Mouse (Mus musculus) kidney, adult 11 months (tissue): ENCODE data around the gene B3gnt8.

Source experiments
- DNase-seq: peaks from one replicate; pipeline ENCODE4 v3.0.0; 2022

B3gnt8 gene

DNA sequence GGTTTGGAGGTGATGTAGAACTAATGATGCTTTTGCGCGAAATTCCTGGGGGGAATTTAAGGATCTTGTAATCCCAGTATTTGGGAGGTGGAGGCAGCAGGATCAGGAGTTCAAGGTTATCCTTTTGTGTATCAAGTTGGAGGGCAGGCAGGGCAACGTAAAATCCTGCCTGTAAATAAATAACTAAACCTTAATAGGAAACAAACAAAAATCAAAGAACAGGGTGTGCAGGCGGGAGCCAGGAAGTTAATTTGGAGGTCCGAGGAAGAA lies 6.8 kb upstream of the B3gnt8 start:
- no peak for DNase-seq

DNA sequence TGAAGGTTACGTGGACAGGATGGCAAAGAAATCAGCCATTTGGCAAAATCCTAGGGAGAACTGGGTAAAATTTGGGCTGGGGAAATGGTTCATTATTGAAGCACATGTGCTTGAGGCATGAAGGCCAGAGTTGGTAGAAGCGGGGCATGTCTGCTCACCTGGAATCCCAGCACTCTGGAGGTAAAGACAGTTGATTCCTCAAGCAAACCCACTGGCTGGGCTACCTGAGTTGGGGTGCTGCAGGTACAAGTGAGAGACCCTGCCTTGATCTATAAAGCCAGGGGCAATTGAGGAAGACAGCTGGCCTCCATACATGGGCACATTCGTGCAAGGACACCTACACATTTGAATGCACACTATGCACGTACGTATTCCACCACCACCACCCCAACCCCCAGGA lies 6.4 kb upstream of the B3gnt8 start:
- DNase-seq = no peak

DNA sequence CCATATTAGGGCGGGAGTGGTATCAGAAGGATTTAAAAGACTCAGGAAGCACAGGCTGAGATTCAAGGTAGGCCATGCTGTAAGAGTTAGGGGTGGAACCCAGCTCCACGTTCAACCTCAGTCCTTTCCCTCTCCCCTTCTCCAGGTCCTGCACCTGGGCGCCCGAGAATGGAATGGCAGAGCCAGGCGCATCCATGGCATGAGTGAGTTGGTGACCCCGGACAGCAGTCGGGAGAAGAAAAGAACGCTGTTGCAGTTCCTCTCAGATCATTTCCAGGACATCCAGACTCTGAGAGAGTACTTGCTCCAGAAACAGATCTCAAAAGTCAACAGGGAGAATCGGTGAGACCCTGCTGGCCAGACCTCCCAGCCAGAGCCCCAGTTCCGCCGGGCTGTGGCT lies 5.7 kb upstream of the B3gnt8 start:
- DNase-seq = no peak

DNA sequence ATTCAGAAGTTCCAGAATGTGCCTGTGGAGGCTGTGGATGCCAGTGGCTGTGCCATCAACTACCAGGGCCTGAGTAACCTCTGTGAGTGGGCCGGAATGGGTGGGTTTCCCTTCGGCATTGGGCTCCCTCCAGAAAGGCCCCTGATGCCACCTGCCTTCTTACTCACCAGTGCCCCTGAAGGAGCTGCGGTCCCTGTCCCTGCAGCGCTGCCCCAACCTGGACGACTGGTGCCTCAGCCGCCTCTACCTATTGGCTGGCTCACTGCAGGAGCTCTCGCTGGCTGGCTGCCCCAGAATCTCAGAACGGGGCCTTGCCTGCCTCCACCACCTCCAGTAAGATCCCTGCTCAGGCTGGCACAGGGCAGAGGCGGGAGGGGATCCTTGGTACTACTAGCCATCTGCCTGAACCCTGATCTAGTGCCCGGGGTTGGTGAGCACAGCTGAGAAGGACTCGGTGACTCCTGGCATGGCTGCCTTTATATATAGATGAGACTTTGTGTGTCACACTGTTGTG lies 2.5 kb upstream of the B3gnt8 start:
- DNase-seq = no peak

DNA sequence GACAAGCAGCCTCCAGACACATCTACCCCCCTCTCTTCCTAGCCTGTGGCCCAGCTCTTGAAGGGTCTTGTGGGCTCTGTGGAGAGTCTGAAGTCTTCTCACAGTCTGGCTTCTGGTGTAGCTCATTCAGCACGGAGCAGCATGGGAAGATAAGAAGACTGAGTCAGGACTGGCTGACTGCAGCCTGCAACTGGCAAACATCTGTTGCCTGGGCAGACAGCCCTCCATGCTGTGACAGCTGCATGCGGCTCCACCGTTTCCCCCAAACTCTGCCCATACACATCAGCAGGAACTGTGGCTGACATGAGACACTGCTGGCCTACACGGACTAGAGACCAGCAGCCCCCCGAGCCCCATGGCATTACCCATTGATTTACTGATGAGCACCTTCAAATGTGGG lies 1.6 kb upstream of the B3gnt8 start:
- DNase-seq = no peak

DNA sequence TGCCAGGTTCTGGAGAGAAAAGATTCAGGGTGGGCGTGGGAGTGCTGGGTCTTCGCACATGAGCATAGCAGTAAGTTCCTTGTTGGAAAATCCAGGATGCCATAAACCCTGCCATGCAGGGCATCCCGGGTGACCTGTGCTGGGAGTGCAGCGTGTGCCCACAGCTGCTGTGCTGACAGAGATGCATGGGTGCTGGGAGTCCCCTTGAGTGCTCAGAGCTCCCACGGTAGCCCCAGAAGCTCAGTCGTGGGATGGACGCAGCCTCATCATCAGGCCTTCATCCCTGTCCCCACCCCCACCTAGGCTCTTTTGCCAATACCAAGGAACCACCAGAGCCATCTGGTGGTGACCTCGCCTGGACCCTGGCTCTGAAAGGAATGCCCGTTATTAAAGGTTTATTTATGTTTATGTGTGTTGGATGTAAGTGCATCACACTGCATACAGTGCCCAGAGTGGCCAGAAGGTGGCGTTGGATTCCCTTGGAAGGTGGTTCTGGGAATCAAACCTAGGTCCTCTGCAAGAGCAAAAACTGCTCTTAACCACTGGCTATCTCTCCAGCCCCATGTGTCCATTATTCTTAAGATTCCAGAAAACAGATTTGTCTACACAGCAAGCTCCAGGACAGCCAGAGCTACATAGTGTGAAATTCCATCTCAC lies 732 bp upstream of the B3gnt8 start:
- no peak for DNase-seq

DNA sequence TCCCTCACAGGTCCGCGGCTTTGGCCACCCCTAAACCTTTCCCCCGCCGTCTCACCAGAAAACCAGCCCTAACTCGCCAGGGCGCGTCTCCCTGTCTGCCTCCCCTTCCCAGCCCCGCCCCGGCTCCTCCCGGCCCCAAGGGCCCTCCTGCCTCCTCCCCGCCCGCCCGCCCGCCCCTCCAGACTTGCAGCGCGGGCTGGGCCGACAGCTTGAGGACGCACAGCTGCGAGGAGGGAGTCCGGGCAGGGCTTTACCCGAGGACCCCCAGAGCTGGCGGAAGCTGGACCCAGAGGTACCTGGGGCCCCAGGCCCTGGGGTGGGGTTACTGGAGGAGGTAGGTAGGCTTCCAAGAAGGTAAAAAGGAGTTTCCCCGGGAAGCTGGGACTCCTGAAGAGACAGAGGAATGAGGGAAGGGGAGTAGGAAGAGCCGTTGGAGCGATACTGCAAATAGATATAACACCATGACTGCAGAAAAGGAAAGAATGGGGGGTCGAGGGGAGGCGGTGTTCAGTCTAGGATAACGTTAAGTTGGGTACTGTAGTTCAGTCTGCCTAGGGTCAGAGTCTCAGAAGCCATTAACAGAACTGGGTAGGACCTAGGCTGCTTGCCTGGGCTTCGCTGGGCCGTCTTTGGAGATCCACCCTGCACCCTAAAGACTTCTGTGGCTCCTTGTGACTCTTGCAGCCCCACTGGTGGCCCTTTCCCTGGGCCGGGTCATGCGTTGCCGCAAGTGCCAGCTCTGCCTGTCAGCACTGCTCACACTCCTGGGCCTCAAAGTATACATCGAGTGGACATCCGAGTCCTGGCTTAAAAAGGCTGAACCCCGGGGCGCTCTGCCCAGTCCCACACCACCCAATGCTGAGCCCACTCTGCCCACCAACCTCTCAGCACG lies 1.2 kb downstream of the B3gnt8 start:
- DNase-seq = peak; percentile 57

DNA sequence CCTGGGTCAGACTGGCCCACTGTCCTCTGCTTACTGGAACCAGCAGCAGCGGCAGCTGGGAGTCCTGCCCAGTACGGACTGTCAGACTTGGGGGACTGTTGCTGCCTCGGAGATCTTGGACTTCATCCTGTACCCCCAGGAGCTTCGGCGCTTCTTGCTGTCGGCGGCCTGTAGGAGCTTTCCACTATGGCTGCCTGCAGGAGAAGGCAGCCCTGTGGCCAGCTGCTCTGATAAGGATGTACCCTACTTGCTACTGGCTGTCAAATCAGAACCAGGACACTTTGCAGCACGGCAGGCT lies 1.8 kb downstream of the B3gnt8 start:
- DNase-seq = no peak

DNA sequence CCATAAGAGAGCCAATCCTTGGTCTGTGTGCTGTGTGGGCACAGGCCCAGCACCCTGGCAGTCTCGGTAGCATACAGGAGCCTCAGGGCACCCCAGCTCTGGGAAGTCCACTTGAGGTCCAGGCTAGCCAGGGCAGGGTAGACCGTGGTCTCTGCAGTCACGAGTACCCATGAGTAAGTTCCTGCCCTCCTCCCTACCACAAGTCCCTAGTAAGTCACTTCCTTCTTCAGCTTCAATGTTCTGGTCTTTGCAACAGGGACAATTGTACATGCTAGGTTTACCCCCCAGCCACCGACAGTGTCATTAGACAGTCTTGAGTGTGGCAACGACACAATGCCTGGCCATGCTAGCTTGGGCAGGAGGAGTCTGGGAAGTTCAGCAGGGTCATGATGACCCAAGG lies 6.2 kb downstream of the B3gnt8 start:
- no peak for DNase-seq

DNA sequence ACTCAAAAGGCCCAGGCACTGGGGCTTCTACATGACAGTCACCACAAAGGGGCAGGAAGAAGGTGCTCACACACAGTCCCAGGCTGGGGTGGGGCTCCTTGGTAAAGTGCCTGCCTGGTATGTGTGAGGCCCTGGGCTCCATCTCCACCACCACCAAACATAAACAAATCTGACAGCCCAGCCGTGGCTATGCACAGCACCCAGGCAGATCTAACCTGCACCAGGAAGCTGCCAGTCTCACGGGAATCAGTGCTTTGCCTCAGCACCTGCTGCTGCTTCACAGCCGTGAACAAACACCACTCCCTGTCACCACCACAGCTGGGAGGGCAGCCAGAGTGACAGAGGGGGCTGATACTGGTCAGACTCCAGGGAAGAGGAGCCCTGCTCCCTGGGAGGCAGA lies 9.9 kb downstream of the B3gnt8 start:
- no peak for DNase-seq

DNA sequence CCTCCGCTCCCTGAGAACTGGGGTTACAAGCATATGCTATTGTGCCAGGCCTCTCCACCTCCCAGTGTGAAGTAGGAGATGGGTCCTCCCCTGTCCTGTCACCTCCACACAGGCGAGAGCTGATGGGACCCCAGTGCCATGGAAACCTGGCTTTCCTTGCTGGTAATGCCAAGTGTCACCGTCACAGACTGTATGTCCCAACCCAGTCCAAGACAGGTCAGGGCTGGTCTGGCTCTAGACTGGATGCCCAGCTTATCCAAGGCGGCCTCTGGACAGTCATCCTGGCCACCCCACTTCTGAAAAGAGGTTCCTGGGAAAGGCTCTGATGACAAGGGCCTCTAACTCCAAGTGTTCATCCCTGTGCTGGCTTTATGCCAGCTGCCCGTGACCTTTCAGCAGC lies 10.6 kb downstream of the B3gnt8 start:
- no peak for DNase-seq

DNA sequence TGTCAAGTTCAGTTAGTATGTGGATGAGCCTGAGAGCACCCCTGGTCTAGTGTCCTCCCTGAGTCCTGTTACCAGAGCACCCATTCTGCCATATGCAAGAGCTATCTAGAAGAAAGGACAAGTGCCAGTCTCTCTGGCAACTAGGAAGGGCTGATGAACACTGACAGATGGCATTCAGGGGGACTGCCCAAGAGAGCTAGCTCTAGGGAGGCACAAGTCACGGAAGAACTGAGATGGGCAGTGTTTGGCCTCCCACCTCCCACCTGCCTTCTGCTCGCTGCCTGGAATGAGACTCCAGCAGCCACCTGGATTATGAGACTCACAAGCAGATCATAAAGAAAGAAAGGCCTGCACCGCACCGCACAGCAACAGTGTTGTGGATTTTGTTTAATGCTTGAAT lies 13.3 kb downstream of the B3gnt8 start:
- DNase-seq = no peak

DNA sequence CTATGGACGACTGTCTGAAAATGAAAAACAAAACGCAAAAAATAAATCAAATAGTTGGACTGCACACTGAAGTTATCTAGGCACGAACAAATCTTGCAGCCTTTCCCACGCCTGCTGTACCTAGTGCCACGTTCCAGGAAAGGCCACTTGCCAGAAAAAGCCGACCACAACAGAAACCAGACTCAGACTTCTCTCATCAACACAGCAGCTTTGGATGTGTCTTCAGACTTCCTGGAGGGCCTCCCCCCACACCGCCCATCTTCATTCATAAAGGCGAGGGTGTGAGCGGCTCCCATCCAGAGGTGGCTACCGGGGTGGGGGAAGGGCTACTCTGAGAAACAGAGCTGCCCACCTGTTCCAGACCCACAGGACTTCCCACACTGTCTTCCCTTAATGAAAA lies 17.7 kb downstream of the B3gnt8 start:
- no peak for DNase-seq

DNA sequence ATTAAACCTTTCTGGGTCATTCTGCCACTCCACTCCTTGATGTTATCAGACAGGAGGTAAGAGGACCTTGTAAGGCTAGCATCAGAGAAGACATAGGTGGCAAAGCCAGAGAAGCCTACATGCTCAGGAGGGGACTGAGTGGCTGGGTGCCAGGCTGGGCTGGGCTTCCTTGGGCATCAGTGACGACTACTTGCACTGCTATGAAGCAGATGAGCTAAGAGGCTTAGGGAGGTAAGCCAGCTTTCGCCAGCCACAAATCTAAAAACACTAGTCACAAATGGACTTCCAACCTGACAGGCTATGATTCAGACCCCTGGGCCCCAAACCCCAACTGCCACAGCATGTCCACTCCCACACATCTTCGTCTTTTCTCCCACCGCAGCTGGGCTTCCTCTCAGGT lies 18.2 kb downstream of the B3gnt8 start:
- no peak for DNase-seq

DNA sequence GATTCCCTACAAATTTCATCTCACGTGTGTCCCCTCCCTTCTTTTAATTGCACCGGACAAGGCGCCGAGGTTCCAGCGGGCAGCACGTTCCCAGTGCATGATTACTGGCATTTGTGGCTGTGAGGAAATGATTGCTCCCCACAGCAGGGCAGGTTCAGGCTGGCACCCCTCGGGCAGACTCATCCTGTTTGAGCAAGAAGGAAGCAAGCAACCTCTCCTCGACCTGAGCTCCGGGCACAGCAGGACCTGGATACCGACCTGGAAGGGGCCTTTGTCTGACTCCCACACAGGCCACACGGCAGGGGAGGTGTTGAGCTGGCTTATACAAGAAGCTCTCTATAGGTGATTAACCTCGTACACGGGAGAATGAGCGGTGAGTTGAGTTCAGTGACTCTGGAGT lies 18.6 kb downstream of the B3gnt8 start:
- peak; percentile 60 for DNase-seq

DNA sequence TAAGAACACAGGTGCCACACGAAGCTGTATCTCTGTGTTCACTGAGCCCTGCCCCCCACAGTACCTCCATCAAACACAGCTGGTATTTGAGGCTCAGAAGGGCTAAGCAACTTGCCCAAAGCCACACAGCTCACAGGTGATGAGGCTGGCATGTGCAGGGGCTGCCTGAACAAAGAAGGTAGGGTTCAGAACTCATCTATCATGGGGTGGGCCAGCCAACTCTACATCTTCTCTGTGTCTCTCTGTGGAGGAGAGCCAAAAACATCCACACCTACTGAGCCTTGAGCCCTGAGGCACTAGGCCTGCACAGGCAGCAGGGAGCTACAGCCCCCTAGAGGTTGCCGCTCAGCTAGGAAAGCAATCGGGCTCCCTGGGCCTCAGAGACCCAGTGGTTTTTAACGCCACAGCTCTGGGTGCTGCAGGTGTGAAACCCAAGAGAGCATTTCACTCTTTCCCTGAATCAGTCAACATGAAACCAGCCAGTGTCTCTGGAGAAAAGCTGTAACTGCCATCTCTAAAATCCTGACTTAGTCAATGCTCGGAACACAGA lies 21.2 kb downstream of the B3gnt8 start:
- DNase-seq = no peak

DNA sequence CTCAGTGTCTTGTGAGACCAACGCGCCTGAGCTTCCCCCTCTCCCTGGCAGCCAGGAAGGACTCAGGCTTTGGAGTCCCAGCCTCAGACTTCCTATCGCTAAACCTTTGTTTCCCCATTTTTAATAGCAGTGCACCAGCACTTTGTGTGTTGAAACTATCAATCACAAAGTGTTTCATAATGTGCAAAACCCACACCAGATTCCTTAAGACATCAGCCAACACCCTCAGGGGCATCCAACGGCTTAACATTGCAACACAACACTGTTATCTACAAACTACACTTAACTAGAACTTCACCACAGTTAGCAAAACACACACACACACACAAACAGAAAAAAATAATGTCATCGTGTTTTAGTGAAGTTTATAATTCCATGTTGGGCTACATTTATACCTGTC lies 23.4 kb downstream of the B3gnt8 start:
- DNase-seq = no peak

DNA sequence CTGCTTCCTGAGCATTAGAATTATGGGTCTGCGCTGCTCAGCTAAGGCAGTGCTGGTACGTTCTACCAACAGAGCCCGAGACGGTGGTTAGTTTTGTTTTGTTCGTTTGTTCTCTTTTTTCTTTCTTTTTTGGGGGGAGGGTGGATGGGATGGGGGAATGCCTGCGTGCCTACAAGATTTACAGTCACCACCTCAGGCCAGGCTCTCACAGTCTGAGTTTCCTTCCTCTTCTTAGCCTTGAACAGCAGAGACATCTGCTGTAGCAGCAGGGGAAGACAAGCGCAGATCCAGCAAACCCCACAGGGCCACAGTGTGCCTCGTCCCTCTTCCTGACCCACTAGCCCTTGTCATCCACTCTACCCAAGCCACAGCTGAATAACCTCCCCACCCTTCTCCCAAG lies 24.8 kb downstream of the B3gnt8 start:
- DNase-seq = no peak

DNA sequence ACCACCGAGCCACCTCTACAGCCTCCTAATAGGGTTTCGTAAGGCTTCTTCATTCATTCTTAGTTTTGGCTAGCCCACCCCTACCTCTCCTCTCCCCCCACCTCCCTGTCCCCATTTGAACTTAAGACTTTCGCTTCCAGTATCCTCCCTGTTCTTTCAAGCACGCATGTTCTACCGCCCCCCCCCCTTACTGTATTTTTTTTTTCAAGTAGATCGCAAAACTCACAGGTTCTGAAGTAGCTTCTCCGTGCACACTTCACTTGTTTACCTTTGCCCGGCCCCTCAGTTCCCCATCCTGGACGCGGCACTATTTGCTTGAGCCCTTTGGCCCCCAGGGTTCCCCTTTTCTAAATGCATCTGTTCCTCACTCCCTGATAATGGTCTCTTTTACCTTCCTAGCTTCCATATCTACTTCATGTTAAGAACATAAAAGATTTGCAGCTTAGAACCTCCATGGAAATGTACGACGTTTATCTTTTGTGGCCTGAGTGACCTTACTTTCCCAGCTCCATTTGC lies 25.8 kb downstream of the B3gnt8 start:
- DNase-seq = no peak

DNA sequence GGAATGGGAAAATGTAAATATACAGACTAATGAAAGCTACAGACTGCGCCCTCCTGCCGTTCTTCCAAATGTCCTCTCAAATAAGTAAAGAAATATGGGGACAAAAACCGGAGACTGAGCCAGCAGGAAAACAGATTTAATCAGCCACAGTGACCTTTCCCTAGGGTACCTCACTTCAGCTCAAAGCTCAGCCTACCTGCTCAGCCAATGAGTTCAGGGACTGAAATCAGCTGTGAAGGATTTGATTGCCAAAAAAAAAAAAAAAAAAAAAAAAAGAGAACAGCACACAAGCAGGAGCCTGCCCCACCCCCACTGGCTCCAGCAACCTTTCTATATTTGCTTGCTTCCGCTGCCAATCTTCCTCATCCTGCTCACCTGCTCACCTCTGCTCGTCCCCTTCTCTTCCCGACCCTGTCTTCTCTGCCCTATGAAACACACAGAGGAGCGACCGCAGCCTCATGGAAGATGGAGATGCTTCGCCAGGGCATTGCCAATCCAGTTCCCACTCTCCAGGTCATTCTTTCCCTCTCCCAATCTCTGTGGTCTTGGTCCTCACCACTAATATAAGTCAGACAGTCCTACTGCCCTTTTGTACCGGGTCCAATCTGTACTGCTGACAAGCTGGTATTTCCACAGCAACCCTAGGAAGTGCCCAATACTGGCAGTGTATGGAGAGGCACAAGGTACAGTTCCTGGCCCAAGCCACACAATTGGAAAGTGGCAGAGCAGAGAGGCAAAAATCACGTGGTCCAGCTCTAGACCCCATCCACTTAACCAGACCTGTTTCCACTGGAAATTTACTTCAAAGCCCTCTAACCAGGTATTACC lies 29.4 kb downstream of the B3gnt8 start:
- DNase-seq = peak; percentile 85

DNA sequence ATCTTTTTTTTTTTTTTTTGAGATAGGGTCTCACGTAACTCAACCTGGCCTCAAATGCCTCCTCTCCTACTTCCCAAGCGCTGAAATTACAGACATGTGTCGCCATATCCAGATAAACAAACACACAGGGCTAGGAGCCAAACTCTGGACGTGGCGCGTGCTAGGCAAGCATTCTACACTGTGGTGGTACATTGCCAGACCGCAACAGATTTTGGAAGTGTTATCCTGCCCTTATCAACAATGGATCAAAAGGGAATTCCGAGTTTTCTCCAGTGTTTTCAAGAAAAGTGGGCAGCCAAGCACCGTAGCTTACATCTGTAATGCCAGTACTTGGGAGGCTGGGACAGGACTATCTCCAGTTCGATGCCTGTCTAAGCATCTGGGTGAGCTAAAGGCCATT lies 31.3 kb downstream of the B3gnt8 start:
- peak; percentile 30 for DNase-seq

DNA sequence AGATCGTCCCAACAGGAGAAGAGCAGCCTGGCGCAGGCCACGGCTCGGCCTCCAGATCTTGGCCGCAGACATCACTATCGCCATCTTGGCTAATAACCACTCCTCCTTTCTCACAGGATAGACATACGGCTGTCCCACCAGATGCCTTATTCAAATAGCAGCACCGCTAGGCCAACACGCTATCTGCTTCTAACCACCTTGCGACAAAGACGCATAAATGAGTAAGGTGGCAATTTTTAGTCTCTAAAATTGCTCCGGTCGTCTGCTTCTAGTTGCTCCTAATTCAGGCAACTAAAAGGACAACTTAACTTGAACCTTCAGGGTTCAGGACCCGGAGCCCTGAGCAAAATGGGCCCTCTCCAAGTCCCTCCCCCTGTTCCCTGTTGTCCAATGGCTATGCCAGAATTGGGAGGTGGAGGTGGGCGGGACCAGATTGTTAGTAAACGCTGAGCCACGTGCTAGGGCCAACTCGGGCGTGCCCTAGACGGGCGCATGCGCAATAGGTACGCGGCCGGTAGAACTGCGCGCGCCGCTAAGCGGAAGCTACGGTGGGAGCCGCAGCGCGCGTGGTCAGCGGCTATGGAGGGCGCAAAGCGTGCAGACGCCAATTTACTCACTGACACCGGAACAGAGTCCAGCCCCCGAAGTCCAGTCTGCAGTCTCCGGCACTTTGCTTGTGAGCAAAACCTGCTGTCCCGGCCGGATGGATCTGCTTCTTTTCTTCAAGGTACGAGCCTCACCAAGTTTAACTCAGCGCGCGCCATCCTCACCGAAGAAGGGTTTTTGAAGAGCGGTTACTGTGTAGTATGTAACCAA lies 32.4 kb downstream of the B3gnt8 start, which contains the start of the genes Bckdha and Exosc5:
TSS of gene Bckdha (minus strand) at position 325 of the 816 bp plus-strand sequence.
TSS of gene Exosc5 (plus strand) at position 508 of the 816 bp plus-strand sequence.
- DNase-seq = peak; percentile 100
